Mouse (Mus musculus): ENCODE measurements at regions not wholly inside any gene's neighbourhood (a gene's known extent, or its start where the extent isn't known, plus 50 kb on each side); places are given as distances from the start of the nearest gene placed in this dataset.

DNA sequence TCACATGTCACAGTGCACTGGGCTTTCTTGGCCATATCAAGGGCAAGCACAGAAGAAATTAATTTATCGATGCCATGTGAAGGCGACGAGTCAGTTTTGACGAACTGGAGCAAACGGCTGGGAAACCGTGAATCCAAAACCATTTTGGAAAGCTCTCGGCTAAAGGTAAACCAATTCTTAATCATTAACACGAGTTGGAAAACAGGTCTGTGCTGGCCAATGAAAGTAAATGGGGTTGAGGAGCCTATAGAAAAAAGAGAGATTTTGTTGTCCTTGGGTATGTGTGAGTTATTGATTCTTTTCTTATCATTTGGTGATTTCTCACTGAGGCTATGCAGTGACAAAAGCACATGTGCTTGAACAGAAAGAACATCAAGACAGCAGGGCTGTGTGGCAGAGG, 397.1 kb downstream of the H2al1j start:
- DNase-seq = no peak

DNA sequence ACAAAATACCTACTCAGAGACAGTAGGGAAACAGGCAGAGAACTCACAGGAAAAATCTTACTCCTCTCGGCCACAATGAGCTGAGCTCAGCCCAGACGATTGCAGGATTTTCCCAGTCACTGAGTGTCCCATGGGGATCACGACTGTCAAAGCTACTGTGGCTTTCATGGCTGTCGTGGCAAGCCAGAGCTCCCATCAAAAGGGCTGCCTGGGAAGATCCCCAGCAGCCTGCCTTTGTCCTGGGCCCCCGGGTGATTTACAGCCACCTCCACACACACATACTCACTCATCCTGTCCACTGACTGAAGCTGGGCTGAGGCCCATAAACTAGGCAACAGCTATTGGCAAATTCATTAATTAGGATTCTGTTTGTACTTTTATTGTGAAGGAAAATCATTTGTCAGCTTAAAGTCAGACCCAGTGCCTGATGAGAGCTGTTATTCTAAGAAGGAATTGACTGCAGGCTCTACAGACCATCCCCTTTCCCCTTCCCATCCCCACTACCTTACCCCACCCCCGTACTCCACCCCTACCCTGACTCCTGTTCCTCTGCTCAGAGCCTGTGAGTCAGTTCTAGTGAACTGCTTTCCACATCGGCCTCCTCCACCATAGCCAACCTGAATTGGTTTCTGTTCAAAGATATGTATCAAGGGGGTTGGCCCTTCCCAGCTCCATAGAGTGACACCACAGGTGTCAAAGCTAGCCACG, 399.1 kb downstream of the H2al1j start:
- DNase-seq = no peak

DNA sequence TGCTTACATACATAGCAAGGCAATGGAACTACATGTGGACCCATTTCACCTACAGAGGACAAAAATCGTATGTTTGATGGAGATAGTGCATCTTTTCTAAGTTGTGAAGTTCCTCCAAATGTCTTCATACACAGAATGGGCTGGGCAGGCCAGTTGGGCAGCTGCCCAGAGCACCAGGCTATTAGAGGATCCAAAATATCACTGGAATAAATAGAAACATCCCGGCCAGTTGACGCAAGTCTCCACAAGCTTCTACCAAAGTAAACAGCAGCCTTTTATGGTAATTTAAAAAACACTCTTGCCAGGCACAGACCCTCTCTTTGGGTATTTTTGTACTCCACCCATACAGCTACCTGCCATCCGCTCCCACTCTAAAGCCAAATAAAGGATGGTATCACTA, 400.9 kb downstream of the H2al1j start:
- DNase-seq = peak; percentile 50

DNA sequence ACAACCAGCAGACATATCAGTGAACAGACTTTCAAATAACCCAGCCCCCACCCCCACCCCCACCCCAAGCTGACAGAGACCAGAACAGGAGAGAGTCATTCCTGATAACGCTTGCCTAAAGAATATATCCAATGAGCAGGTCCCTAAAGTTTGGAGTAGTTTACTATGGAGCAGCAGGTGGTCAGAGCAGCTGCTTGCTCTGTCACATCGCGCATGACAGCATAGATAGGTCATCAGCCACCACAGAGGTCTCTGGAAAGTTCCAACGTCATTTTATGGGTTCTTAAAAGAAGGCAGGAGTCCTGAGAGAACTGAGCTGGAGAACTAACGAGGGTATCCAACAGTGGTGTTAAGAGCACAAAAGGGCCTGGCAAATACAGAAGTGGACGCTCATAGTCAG, 402.4 kb downstream of the H2al1j start:
- DNase-seq = no peak

DNA sequence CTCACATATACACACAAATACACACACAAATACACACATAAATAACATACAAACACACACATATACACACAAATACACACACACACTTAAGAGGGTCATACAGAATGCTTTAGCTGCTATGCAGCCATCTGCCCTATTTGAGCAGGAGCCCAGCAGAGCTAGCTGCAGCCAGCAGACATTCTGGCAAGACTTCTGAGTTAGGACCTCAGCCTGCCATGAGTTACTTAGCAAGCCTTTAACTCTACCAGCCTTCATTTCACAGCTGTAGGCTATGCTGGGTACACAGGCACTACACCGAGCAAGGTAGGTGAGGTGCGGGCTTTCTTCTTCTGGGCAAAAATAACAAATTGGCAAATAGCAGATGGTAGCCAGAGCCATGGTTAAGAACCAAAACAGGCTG, 404.7 kb downstream of the H2al1j start:
- DNase-seq = no peak

DNA sequence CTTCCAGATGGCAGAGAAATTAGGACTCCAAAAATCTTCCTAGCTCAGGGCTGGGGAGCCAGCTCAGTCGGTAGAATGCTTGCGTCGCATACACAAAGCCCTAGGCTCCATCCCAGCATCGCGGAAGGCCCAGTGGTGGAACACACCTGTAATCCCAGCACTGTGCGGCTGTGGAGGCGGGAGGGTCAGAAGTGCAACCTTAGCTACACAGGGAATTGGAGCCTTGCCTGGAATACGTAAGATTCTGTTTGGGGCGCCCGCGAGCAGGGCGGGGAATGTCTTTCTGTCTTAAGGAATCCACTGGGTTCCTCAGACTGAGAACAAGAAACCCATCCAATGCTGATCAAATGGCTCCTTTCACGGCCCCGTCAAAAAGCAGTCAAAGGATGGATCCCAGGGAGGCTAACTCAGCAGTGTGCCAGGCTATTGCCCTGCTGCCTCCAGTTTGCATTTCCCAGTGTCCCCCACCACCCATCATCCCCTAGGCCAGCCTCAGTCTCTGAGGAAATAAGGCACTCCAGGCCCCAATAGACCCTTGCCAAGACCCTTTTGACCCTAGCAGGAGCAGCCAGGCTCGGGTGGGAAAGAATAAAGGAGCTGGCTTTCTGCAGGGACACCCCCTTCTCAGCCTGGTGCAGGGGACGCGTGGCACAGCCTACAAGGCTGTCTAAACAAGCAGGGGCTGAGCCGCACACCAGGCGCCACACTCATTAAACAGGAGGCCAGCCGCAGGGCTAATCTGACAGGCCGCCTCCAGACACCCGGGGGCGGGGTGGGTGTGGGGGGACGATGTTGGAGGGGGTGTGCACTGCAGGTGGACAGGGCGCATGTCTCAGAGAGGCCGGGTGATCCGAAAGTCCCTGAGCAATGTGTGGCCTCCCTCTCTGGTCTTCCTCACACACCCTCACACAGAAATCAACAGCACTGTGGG, 407.1 kb downstream of the H2al1j start:
- no peak for DNase-seq

DNA sequence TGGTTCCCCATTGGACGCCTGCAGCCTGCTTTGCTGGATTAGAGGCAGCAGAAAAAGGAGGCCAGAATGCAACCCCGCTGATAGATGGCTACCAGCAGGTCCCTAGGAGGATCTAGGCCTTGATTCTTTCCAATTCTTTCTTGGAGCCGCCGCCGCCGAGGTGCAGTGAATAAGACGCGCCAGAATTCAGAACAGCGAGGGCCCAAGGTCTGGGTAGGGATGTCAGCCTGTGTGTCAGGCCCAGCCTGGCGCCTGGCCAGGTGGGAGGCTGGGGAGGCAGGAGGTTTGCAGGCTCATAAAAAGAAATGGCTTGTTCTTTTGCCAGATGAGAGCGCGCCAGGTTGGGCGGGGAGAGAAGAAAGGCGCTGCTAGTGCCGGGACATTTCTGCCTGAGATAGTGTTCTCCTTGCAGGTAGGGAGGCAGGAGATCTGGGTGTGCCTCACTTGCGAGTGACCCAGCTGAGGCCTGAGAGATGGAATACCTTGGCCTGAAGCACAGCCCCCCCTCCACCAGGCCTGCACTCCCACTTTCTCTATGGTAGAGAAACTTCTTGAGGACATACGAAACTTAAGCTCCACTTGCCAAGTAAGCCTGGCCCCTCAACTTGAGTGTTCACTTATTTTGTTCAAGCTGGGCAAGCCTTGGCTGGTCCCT, 408.0 kb downstream of the H2al1j start:
- peak; percentile 83 for DNase-seq

DNA sequence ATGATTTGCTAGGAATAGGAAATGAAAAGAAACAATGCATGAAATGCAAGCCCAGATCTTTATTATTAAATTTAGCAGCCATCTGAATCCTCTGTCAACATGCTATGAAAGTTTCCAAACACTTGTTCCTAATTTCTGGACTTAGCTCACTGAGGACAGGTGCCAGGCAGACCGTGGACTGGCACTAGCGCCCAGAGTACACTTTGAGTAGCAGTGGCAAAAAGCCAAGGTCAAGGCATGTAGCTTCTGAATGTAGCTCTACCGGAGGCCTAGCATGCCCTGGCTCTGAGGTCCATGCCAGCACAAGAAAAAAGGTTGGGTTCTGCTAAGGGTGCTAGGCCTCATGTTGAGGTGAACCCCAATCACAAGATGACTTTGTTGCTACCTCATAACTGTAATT, 408.9 kb downstream of the H2al1j start:
- DNase-seq = peak; percentile 44

DNA sequence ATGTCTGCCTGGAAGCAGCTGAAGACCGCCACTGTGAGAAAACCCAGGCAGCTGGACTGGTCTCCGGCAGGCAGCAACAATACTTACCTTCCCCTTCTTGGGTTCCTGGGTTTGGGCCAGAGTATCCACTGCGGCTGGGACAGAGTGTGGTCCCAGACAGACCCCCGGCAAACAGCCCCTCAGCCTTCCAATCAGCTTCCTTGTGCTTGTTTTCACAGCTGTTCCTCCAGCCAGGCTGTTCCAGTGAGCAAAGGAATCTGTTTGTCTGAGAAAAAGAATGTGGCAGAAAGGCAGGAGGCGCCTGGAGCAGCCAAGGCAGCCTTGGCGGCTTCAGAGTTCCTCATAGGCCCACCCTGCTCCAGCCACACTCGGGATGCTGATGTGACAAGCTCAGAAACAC, 411.9 kb downstream of the H2al1j start:
- DNase-seq = peak; percentile 30

DNA sequence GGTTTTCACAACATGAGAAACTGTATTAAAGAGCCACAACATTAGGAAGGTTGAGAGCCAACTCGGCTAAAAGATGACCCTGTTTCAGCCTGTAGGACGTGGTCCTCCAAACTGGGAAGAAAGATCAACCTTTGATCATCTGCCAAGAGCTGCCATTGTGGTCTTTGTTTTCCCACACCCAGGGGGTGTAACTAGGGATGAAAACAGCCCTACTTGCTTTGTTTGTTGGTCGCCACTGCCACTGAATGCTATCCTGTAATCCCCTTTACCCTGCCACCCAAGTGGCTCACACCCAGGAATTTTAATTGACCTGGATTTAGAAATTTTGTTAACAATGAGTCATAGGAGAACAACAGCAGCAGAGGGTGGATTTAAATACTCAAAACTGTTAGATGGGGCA, 414.2 kb downstream of the Bcor start:
- no peak for DNase-seq

DNA sequence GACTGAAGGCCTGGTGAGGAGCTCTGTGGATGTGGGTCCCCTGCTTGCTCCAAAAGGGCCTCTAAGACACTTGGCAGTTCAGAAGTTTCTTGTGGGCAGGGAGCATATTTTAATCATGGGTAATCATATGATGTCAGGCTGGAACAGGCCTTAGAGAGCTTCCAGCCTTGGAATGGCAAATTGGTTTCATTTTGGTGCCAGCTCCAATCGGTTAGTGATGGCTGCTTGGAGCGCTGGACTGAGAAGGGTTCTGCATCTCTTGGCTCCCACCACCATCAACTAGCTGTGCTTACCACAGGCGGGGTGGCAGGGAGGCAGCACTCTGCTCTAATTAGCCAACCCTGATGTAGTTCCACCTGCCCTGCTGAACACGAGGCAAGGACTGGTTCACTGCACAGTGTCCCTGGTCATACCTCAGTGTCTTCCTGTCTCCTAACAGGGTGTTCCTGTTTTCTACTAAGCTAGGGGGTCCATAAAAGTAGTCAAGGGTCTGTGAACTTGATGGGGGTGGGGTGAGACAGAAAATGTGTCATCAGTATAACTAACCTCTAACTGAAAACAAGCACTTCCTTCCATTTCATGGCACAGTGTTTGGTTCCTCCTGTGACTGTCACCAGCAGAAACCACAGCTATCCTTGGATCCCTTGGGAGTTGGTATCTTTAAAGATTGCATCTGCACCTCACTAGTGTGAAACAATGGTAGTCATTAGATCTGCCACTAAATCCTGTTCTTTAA, 412.6 kb downstream of the Bcor start:
- DNase-seq = no peak

DNA sequence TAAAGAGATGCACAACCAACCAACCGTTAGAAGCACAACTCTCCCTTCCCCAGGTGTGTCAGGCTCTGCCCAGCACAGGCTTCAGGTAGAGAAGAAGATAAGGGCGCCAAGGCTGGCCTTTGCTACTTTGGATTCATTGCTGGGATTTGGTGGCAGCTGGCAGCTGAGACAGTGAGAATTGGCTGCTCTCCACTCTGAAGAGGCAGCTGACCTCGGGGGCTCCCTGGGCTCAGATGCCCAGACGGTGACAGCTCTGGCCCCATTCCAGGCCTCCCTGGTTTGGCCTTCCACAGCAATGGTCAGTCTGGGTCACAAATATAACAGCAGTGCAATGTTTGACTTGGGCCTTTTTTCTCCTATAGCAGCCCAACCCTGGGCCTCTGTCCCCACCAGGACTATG, 411.9 kb downstream of the Bcor start:
- peak; percentile 82 for DNase-seq

DNA sequence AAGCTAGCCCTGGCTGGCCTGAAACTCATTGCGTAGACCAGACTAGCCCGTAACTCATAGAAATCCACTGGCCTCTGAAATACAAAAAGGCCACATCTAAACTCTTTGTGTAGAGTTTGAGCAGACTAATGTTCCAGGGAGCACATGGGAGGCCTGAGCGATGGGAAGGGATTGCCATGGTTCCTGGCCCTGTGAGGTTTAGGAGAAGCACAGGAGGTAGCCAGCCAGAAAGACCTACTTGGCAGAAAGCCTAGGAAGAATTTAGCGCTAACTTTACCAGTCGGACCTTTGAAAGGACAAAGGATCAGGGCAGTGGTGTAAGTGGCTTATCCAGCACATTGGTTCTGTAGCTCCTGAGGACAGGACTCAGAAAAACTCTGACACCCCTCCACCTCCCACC, 407.6 kb downstream of the Bcor start:
- no peak for DNase-seq

DNA sequence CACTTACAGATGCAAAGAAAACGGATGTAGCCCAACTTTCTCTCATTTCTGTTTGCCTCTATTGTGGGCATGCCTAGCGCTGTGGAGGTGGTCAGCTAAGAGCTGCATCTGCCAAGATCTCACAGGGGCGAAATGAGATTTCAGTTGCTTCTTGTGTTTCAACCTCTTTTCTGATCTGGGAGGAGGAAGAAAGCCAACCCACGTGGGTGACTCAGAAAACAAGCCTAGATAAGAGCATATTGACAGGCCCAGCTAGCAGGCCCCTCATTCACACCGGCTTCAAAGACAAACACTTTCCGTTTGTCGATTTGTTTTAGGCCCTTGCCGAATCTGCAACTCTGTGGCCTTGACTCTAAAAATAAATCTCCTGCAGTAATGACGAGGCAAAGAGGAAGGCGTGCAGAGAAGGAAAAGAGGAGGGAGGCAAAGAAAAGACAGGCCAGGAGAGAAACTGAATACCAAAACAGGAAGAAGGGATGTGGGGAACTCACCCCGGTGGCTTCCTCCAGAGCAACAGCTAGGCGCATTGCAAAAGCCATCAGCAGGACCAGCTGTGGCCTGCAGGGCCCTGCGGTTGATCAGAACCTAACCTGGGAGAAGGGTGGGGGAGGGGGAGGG, 407.1 kb downstream of the Bcor start:
- DNase-seq = no peak

DNA sequence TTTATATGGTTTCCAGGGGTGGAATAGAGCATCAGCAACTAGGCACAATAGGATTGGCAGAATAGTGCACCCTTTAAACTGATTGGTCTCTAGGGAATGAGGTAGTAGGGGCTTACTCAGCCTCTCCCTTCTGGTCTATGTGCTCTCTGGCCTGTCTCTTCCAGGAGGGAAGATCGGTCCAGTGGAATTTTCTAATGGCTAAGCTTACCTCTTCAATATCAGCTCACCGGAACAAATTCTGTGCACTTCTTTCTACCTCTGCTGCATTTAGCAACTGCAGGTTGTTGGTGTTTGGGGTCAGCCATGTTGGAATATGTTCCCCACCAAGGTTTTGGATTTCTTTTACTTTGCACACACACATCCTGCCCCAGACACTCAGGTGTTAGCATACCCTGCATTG, 405.1 kb downstream of the Bcor start:
- DNase-seq = no peak

DNA sequence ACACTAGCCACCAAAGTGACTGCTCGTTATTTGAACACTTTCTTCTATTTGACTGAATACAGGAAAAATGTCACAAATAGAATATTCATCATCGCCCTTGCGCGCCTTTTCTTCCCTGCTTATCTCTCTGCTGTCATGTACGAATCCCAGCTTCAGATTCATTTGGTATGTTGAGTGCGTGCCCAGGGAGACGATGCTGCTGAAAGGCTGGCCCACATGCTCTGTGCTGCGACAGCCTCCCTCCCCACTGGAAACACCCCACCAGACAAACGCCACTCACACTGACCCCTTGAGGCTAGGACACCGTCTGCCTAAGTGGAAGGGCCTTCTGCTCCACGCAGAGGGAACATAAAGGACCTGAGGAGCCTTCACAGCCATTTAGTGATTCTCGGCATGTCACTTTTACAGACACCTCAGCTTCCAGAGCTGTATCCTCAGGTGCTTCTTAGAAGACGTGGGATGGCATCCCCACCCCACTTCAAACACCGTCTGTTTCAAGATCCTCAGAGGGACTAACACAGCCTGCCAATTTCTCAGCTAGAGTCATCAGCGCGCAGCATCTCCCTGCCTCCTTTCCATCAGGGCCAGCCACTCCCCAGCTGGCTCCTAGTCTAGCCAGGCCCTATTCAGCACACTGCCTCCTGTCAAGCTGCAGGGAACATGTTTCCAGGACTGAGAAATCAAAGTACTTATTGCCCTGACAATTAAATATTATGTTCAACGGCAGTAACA, 396.6 kb downstream of the Bcor start:
- peak; percentile 25 for DNase-seq

DNA sequence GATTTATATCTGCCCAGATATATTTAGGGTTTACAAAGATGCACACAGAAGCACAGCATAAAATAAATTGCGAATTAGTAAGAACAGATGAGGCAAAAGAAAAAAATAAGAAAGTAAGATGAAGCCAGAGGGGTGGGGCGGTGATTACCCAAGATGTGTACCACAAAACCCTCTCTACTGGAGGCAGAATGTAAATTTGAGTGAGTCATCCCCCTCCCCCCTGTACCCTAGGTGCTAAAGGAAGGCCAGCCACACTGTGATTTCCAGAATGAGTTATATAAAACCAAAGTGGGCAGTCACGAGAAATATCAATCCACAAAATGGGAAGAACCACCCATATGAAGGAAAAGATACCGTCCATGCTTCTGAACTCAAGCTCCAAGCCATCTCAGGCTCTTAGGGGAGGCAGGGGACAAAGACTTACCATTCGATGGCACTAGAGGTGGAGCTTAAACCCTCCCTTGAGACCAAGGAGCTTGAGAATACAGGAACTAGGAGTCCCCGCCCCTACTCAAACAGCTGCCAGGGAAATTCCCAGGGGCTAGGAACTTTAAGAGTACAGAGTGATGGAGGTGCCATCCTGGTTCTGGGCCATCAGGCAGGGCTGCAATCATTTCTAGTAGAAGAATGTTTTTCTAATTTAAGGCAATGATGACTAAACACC, 383.8 kb downstream of the Bcor start:
- no peak for DNase-seq

DNA sequence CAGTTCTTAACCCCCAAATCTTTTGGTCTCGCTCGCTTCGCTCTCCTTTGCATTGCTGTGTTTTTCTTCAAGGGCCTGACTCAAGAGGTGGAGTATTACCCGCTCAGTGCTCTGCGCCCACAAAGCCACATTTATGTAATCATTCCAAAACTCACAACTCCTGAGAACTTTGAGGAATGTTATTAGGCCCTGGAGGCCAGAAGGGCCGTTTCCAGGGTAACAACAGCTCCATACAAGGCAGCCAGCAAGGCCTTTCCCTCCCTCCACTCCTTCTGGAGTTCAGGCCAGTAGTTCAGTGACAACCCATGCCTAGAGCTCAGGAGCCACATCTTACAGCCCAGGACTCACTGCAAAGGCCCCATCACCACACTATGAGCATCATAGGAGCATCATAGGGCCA, 365.1 kb downstream of the Bcor start:
- DNase-seq = no peak

DNA sequence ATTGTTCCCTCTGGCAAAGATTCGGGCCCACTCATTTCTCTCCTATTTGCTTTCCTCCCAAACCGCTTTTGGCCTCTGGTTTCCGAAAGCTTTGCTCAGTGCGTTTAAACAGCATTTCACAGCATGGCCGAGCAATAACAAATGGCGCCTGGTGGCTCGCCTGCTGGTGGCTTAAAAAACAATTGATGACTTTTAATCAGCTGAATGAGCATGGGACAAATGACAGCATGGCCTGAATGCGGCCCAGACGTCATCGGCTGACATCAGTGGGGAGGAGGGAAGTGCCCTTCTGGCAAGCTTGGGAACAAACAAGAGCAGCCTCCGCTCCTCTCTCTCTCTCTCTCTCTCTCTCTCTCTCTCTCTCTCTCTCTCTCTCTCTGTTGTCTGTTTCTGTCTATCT, 362.3 kb downstream of the Bcor start:
- peak; percentile 70 for DNase-seq

DNA sequence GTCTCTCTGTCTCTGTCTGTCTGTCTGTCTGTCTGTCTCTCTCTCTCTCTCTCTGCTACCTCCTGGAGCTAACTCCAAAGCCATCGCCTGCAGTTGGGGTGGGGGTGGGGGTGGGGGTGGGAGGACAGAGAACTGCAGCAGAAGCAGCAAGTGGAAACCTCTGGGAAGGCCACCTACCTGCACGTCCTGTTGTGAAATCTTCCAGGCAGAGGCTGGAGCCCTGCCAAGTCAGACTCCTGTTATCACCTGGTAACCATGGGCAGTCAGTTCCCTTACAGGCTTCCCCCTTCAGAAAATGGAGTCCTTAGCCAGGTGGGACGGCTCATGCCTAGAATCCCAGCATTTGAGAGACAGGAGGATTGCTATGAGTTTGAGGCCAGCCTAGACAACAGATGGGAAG, 361.8 kb downstream of the Bcor start:
- DNase-seq = peak; percentile 39

DNA sequence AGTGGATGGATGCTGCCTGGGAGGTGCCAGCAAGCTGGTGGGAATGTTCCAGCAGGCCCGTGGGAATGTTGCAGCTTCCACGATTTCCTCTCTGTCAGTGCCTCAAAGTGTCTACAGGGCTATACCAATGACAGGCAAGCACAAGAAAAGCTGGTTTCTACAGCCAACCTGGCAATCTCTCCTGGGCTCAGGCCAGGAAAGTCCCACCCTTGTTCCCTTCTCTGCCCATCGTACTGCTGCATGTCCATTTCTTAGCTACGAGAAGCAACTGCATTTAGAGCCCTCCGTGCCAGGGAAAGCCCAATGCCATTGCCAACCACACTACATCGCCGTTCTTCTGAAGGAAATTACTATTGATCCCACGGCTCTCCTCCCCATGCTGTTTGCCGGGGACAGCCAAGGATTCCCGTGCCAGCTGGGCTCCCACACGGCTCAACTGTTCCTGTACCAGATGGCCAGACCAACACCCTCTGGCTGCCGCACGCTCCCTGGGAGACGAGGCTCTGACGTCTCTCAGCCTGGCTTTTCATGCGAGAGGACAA, 359.7 kb downstream of the Bcor start:
- no peak for DNase-seq

All from heart, postnatal 4 days (tissue).